Mouse (Mus musculus) MEL (cell line): ENCODE measurements around the gene Rbak. TPM values are rescaled to one million over a fixed set of nuclear protein-coding genes. Genes with fewer than 3 reads are reported as not detected.

Source experiments
- DNase-seq: peaks from one replicate; pipeline ENCODE4 v3.0.0; 2011; ENCODE audit warnings: low read depth, low spot score
- H3K27ac ChIP-seq: 2 replicates; pipeline ENCODE4 v1.5.1; 2012; ENCODE audit warnings: low read depth, mild to moderate bottlenecking, control low read depth, low read length, moderate library complexity; ENCODE audit not compliant: control insufficient read depth
- H3K27me3 ChIP-seq, 2 experiments: fragments of 150-350 bp in 1 of 2; sonication (generic) in 1 of 2; 2 replicates each; pipeline ENCODE4 v1.6.1; 2012; ENCODE audit warnings: low read length in 2 of 2, mild to moderate bottlenecking in 2 of 2, improper control_type of control experiment in 1 of 2, moderate library complexity in 1 of 2; ENCODE audit not compliant: insufficient read depth in 2 of 2, control insufficient read depth in 1 of 2
- H3K36me3 ChIP-seq, 2 experiments: 2 replicates each; pipeline ENCODE4 v1.6.1; 2012 to 2014; ENCODE audit warnings: low read length in 2 of 2, improper control_type of control experiment in 1 of 2, inconsistent platforms in 1 of 2, mild to moderate bottlenecking in 1 of 2; ENCODE audit not compliant: insufficient read depth in 2 of 2, control insufficient read depth in 1 of 2
- H3K4me1 ChIP-seq, 2 experiments: fragments of 150-350 bp in 1 of 2; sonication (generic) in 1 of 2; 2 replicates each; pipeline ENCODE4 v1.6.1; 2012; ENCODE audit warnings: low read length in 2 of 2, improper control_type of control experiment in 1 of 2, mild to moderate bottlenecking in 1 of 2; ENCODE audit not compliant: insufficient read depth in 2 of 2, control insufficient read depth in 1 of 2
- H3K4me3 ChIP-seq, 2 experiments: fragments of 150-350 bp in 1 of 2; sonication (generic) in 1 of 2; 2 replicates each; pipeline ENCODE4 v1.5.1; 2012; ENCODE audit warnings: low read depth in 2 of 2, low read length in 2 of 2, mild to moderate bottlenecking in 2 of 2, moderate library complexity in 2 of 2, control low read depth in 1 of 2, improper control_type of control experiment in 1 of 2; ENCODE audit not compliant: control insufficient read depth in 1 of 2, insufficient read depth in 1 of 2
- H3K79me2 ChIP-seq: 2 replicates; pipeline ENCODE4 v1.6.1; 2012; ENCODE audit warnings: mild to moderate bottlenecking, low read length, moderate library complexity; ENCODE audit not compliant: control insufficient read depth, poor library complexity, insufficient read depth
- H3K9ac ChIP-seq: 2 replicates; pipeline ENCODE4 v1.6.1; 2012; ENCODE audit warnings: low read depth, mild to moderate bottlenecking, control low read depth, low read length, moderate library complexity; ENCODE audit not compliant: control insufficient read depth, poor library complexity, severe bottlenecking
- H3K9me3 ChIP-seq: fragments of 150-350 bp; sonication (generic); replicated peaks from 2 replicates; pipeline ENCODE4 v1.6.1; 2012; ENCODE audit warnings: mild to moderate bottlenecking, low read length, improper control_type of control experiment, moderate library complexity; ENCODE audit not compliant: insufficient read depth
- BHLHE40 ChIP-seq: IDR thresholded peaks from 2 replicates; pipeline ENCODE4 v1.6.1; 2012; ENCODE audit warnings: low read depth, mild to moderate bottlenecking, inconsistent platforms, low read length, improper control_type of control experiment, borderline replicate concordance
- CHD1 ChIP-seq: IDR thresholded peaks from 2 replicates; pipeline ENCODE4 v1.6.1; 2012; ENCODE audit warnings: low read depth, mild to moderate bottlenecking, inconsistent platforms, low read length, improper control_type of control experiment
- CHD2 ChIP-seq: IDR thresholded peaks from 2 replicates; pipeline ENCODE4 v1.6.1; 2011; ENCODE audit warnings: low read length, improper control_type of control experiment
- CTCF ChIP-seq, 3 experiments: IDR thresholded peaks in 2 of 3; conservative IDR thresholded peaks in 1 of 3; 2 replicates each; pipeline ENCODE4 v1.5.1; 2011 to 2012; ENCODE audit warnings: low read length in 3 of 3, low read depth in 2 of 3, mild to moderate bottlenecking in 2 of 3, improper control_type of control experiment in 1 of 3, inconsistent platforms in 1 of 3, mixed read lengths in 1 of 3, moderate library complexity in 1 of 3; ENCODE audit not compliant: control insufficient read depth in 1 of 3, insufficient read depth in 1 of 3, poor library complexity in 1 of 3, severe bottlenecking in 1 of 3
- ELF1 ChIP-seq: IDR thresholded peaks from 2 replicates; pipeline ENCODE4 v1.6.1; 2014; ENCODE audit warnings: low read depth, mild to moderate bottlenecking, inconsistent platforms, low read length, improper control_type of control experiment, moderate library complexity
- EP300 ChIP-seq, 2 experiments: IDR thresholded peaks; 2 replicates each; pipeline ENCODE4 v1.6.1; 2011; ENCODE audit warnings: improper control_type of control experiment in 2 of 2, low read length in 2 of 2, low read depth in 1 of 2, mild to moderate bottlenecking in 1 of 2
- ETS1 ChIP-seq: IDR thresholded peaks from 2 replicates; pipeline ENCODE4 v1.6.1; 2012; ENCODE audit warnings: low read depth, mild to moderate bottlenecking, inconsistent platforms, low read length, improper control_type of control experiment, moderate library complexity
- GATA1 ChIP-seq: IDR thresholded peaks from 2 replicates; pipeline ENCODE4 v1.6.1; 2011; ENCODE audit warnings: low read depth, low read length, improper control_type of control experiment
- KAT2A ChIP-seq: conservative IDR thresholded peaks from 2 replicates; pipeline ENCODE4 v1.6.1; 2012; ENCODE audit warnings: low read depth, low read length, improper control_type of control experiment, inconsistent platforms
- MAX ChIP-seq: IDR thresholded peaks from 2 replicates; pipeline ENCODE4 v1.6.1; 2011; ENCODE audit warnings: low read length, improper control_type of control experiment
- MEF2A ChIP-seq: IDR thresholded peaks from 2 replicates; pipeline ENCODE4 v1.6.1; 2014; ENCODE audit warnings: low read depth, mild to moderate bottlenecking, inconsistent platforms, low read length, improper control_type of control experiment; ENCODE audit not compliant: poor library complexity, insufficient replicate concordance, severe bottlenecking; ENCODE audit errors: extremely low read depth
- MYC ChIP-seq: IDR thresholded peaks from 2 replicates; pipeline ENCODE4 v1.6.1; 2011; ENCODE audit warnings: low read depth, mild to moderate bottlenecking, low read length, improper control_type of control experiment, moderate library complexity
- POLR2AphosphoS2 ChIP-seq: IDR thresholded peaks from 2 replicates; pipeline ENCODE4 v1.6.1; 2011; ENCODE audit warnings: low read length, improper control_type of control experiment
- POLR2AphosphoS5 ChIP-seq: IDR thresholded peaks from 2 replicates; pipeline ENCODE4 v1.6.1; 2012; ENCODE audit warnings: low read depth, borderline replicate concordance, mild to moderate bottlenecking, inconsistent platforms, low read length, moderate library complexity, mixed read lengths
- RAD21 ChIP-seq: IDR thresholded peaks from 2 replicates; pipeline ENCODE4 v1.6.1; 2011; ENCODE audit warnings: mild to moderate bottlenecking, low read depth, low read length, improper control_type of control experiment
- RCOR1 ChIP-seq: IDR thresholded peaks from 2 replicates; pipeline ENCODE4 v1.6.1; 2012; ENCODE audit warnings: low read depth, mild to moderate bottlenecking, inconsistent platforms, low read length, improper control_type of control experiment
- SIN3A ChIP-seq: IDR thresholded peaks from 2 replicates; pipeline ENCODE4 v1.6.1; 2012; ENCODE audit warnings: low read length, improper control_type of control experiment, inconsistent platforms
- SMC3 ChIP-seq: IDR thresholded peaks from 2 replicates; pipeline ENCODE4 v1.6.1; 2011; ENCODE audit warnings: low read depth, low read length, improper control_type of control experiment
- TAL1 ChIP-seq: IDR thresholded peaks from 2 replicates; pipeline ENCODE4 v1.6.1; 2012; ENCODE audit warnings: mild to moderate bottlenecking, inconsistent platforms, low read length, moderate library complexity, mixed read lengths
- TCF12 ChIP-seq: IDR thresholded peaks from 2 replicates; pipeline ENCODE4 v1.6.1; 2014; ENCODE audit warnings: low read depth, mild to moderate bottlenecking, inconsistent platforms, low read length, improper control_type of control experiment, moderate library complexity
- USF1 ChIP-seq: IDR thresholded peaks from 2 replicates; pipeline ENCODE4 v1.6.1; 2014; ENCODE audit warnings: low read depth, mild to moderate bottlenecking, inconsistent platforms, low read length, improper control_type of control experiment, moderate library complexity
- USF2 ChIP-seq, 2 experiments: IDR thresholded peaks; 2 replicates each; pipeline ENCODE4 v1.6.1; 2011 to 2012; ENCODE audit warnings: improper control_type of control experiment in 2 of 2, low read length in 2 of 2, borderline replicate concordance in 1 of 2, inconsistent platforms in 1 of 2, low read depth in 1 of 2, mild to moderate bottlenecking in 1 of 2; ENCODE audit not compliant: insufficient read depth in 1 of 2
- ZC3H11A ChIP-seq: IDR thresholded peaks from 2 replicates; pipeline ENCODE4 v1.6.1; 2012; ENCODE audit warnings: low read depth, mild to moderate bottlenecking, inconsistent platforms, low read length, improper control_type of control experiment
- ZKSCAN1 ChIP-seq: IDR thresholded peaks from 2 replicates; pipeline ENCODE4 v1.6.1; 2012; ENCODE audit warnings: low read depth, mild to moderate bottlenecking, inconsistent platforms, low read length, improper control_type of control experiment, moderate library complexity
- ZMIZ1 ChIP-seq: IDR thresholded peaks from 2 replicates; pipeline ENCODE4 v1.6.1; 2012; ENCODE audit warnings: low read depth, mild to moderate bottlenecking, inconsistent platforms, low read length, improper control_type of control experiment, moderate library complexity
- ZNF384 ChIP-seq: IDR thresholded peaks from 2 replicates; pipeline ENCODE4 v1.6.1; 2012; ENCODE audit warnings: low read depth, mild to moderate bottlenecking, inconsistent platforms, low read length, improper control_type of control experiment
- polyA plus RNA-seq, 2 experiments: library from polyadenylated mRNA; stranded (reverse) in 1 of 2; unstranded in 1 of 2; fragments of >175 nt in 1 of 2; fragments of >200 nt in 1 of 2; gene quantifications; 2 replicates each; pipeline versions ENCODE4 v1.2.1 to v1.2.4; 2012; ENCODE audit warnings: low replicate concordance in 2 of 2, low read depth in 1 of 2; ENCODE audit not compliant: insufficient read length in 2 of 2, insufficient read depth in 1 of 2, missing spikeins in 1 of 2
- total RNA-seq: library from RNA; depleted of rRNA; stranded (reverse); fragments of 300-350 nt; gene quantifications from 2 replicates; pipeline ENCODE4 v1.2.3, GENCODE M21; 2012

Rbak gene
- total and polyA plus RNA-seq, 3 experiments: 7.4 to 7.5 TPM; not detected in 1

GRCm38 (mm10) chr5:143179179-143179578, 1.4 kb downstream of the Rbak start:
- peaks cover 6 to 14% of the 10 kb centered on the region in 2 experiments for H3K36me3 ChIP-seq
- H3K27ac ChIP-seq: no peak overlapping the region
- no peaks in the 10 kb centered on the region for H3K27me3 ChIP-seq
- no peak for TF ChIP-seq CHD1
- TF ChIP-seq SIN3A: peak; percentile 25; the same call in 1 of the 2 replicates
- no peak for TF ChIP-seq MEF2A
- TF ChIP-seq MAX: no peak
- peak; percentile 58 for TF ChIP-seq SMC3
- peak; percentile 57 for TF ChIP-seq ZC3H11A
- TF ChIP-seq ZNF384: no peak
- no peak for TF ChIP-seq KAT2A
- TF ChIP-seq MYC: no peak
- no peak for TF ChIP-seq USF2 (IDR thresholded peaks at IDR 0.05; ENCODE audit: borderline replicate concordance in 1 of 2, insufficient read depth in 1 of 2, low read depth in 1 of 2, low read length in 2 of 2)
- TF ChIP-seq ZKSCAN1: no peak
- TF ChIP-seq CTCF (IDR thresholded peaks at IDR 0.05 in 2 of 3, conservative IDR thresholded peaks at IDR 0.05 in 1 of 3; ENCODE audit: control insufficient read depth in 1 of 3, insufficient read depth in 1 of 3, low read depth in 2 of 3, low read length in 3 of 3, poor library complexity in 1 of 3, severe bottlenecking in 1 of 3): peak; percentile 48 to 67 (median 58)
- no peak for TF ChIP-seq BHLHE40
- peak; percentile 59 for TF ChIP-seq RAD21
- peaks cover 3 to 7% of the 10 kb centered on the region in 2 experiments; a peak in 3 of 4 replicates for H3K4me1 ChIP-seq
- peaks cover 9% of the 10 kb centered on the region for H3K79me2 ChIP-seq
- DNase-seq: peak; percentile 59
- H3K9me3 ChIP-seq: no peaks in the 10 kb centered on the region
- no peak overlapping the region for H3K9ac ChIP-seq
- no peak overlapping the region for H3K4me3 ChIP-seq

- peak; percentile 31 to 45 (median 42) for TF ChIP-seq CTCF (IDR thresholded peaks at IDR 0.05 in 2 of 3, conservative IDR thresholded peaks at IDR 0.05 in 1 of 3; ENCODE audit: control insufficient read depth in 1 of 3, insufficient read depth in 1 of 3, low read depth in 2 of 3, low read length in 3 of 3, poor library complexity in 1 of 3, severe bottlenecking in 1 of 3)
- TF ChIP-seq RAD21: peak; percentile 12
- no peak for TF ChIP-seq RCOR1
- 0 out of 2 replicates have a peak, but pooled peaks have one; percentile 12 for TF ChIP-seq ETS1
- no peak for TF ChIP-seq KAT2A
- TF ChIP-seq POLR2AphosphoS5: no peak
- no peak for TF ChIP-seq POLR2AphosphoS2
- peak; percentile 14 to 53; a peak in 2 of 4 replicates for TF ChIP-seq EP300 (IDR thresholded peaks at IDR 0.05; ENCODE audit: low read depth in 1 of 2, low read length in 2 of 2)
- no peak for TF ChIP-seq ZMIZ1
- no peak for TF ChIP-seq MAX
- no peak for TF ChIP-seq CHD2
- no peak for TF ChIP-seq USF2 (IDR thresholded peaks at IDR 0.05; ENCODE audit: borderline replicate concordance in 1 of 2, insufficient read depth in 1 of 2, low read depth in 1 of 2, low read length in 2 of 2)
- TF ChIP-seq GATA1: peak; percentile 60
- no peak for TF ChIP-seq TCF12
- no peak for TF ChIP-seq ELF1
- TF ChIP-seq TAL1: 0 out of 2 replicates have a peak, but pooled peaks have one; percentile 20
- no peak for TF ChIP-seq SIN3A
- TF ChIP-seq USF1: no peak
- no peak for TF ChIP-seq ZNF384
- Histone ChIP-seq H3K9me3 (no peaks in the 10 kb centered on the region), H3K27me3 (no peaks in the 10 kb centered on the region), H3K4me3 (no peak overlapping the region), H3K27ac (no peak overlapping the region), H3K4me1 (peaks cover 3 to 7% of the 10 kb centered on the region in 2 experiments; a peak in 3 of 4 replicates), H3K9ac (no peak overlapping the region), H3K36me3 (peaks cover 6 to 21% of the 10 kb centered on the region in 2 experiments), H3K79me2 (peaks cover 9% of the 10 kb centered on the region)
- peak; percentile 50 for DNase-seq
Measured at GRCm38 (mm10) chr5:143177541-143178200, 2.9 kb downstream of the Rbak start.
